9 mouse cellular contexts compared by ENCODE assay signal in genomic region chr1:90051347-90051746, GRCm38 (mm10). TPM values are rescaled to one million over a fixed set of nuclear protein-coding genes. Genes with fewer than 3 reads are reported as not detected.
DNase-seq lines count a peak whose midpoint lies in the region; ATAC-seq lines count a peak whose summit lies in the region.
"Had no signal": no experiment of that assay in that cellular context is flagged by ENCODE, and none has a peak within 500 bp of the region (broad histone marks: within the 10 kb centered on the region; RNA-seq: fewer than 3 reads in every experiment).

No protein-coding gene starts in this region.

- no peak overlapping the region for H3K4me3 ChIP-seq in midbrain, embryonic 11.5 days (ENCODE audit: low read depth, low read length)
- H3K4me3 ChIP-seq in midbrain, embryonic 15.5 days = no peak overlapping the region

- H3K36me3 ChIP-seq in midbrain, embryonic 11.5 days (ENCODE audit: control insufficient read depth, insufficient read depth, low read length) = no peaks in the 10 kb centered on the region
- H3K36me3 ChIP-seq in midbrain, embryonic 15.5 days (replicated peaks) = no peaks in the 10 kb centered on the region

- H3K27me3 ChIP-seq in midbrain, embryonic 11.5 days (ENCODE audit: control insufficient read depth, insufficient read depth, low read length) = no peaks in the 10 kb centered on the region; the same call in 1 of the 2 replicates
- H3K27me3 ChIP-seq in midbrain, embryonic 15.5 days (replicated peaks) = no peaks in the 10 kb centered on the region

- H3K4me1 ChIP-seq in midbrain, embryonic 11.5 days (ENCODE audit: control insufficient read depth, insufficient read depth, low read length) = no peaks in the 10 kb centered on the region
- H3K4me1 ChIP-seq in midbrain, embryonic 15.5 days = peaks cover 6% of the 10 kb centered on the region

- no peaks in the 10 kb centered on the region for H3K9me3 ChIP-seq in midbrain, embryonic 11.5 days (ENCODE audit: control insufficient read depth, low read length)
- H3K9me3 ChIP-seq in midbrain, embryonic 15.5 days = no peaks in the 10 kb centered on the region

- DNase-seq in midbrain, embryonic 11.5 days (ENCODE audit: low spot score, missing footprints) = peak; percentile 89
- DNase-seq in adipocyte (ENCODE audit: low spot score) = peak; percentile 79
- DNase-seq in cerebellum, postnatal 10 days = peak; percentile 71 to 80
- DNase-seq in heart, postnatal 4 days = peak; percentile 57
- DNase-seq in left cerebral cortex, postnatal 14 days (ENCODE audit: low spot score in 2 of 2) = peak; percentile 67 to 70
- peak; percentile 84 for DNase-seq in retina, embryonic 14.5 days (ENCODE audit: low spot score)

- intact Hi-C loops in left cerebral cortex, postnatal 14 days (cut with DNase I) = no loop called here

- 42% methylated on average over 5 of the region's 5 CpGs for WGBS in midbrain, embryonic 11.5 days
- WGBS in midbrain, embryonic 15.5 days = 35% methylated on average over 5 of the region's 5 CpGs

- no peak overlapping the region for H3K27ac ChIP-seq in midbrain, embryonic 11.5 days (ENCODE audit: low read depth, low read length)
- no peak overlapping the region for H3K27ac ChIP-seq in midbrain, embryonic 15.5 days
- H3K27ac ChIP-seq: macrophage had no signal

- no peak for ATAC-seq in midbrain, embryonic 11.5 days (ENCODE audit: low FRiP score)
- no peak for ATAC-seq in midbrain, embryonic 15.5 days (replicated peaks)
- ATAC-seq in monocyte, adult 5-6 weeks (replicated peaks; ENCODE audit: insufficient number of reproducible peaks, low FRiP score, low TSS enrichment, poor library complexity, severe bottlenecking) = no peak

- no peak overlapping the region for H3K4me2 ChIP-seq in midbrain, embryonic 11.5 days
- H3K4me2 ChIP-seq in midbrain, embryonic 15.5 days = no peak overlapping the region

- H3K9ac ChIP-seq in midbrain, embryonic 11.5 days (ENCODE audit: low read length) = no peak overlapping the region
- no peak overlapping the region for H3K9ac ChIP-seq in midbrain, embryonic 15.5 days

RNA-seq across cellular contexts. Expression of gene Asb18, which starts 36.9 kb away (rescaled TPM):
- polyA plus RNA-seq in midbrain, embryonic 11.5 days (2014; fragmentation: Nextera tagmentation; extraction: Ambion mirVana) = 0.07 TPM in 1 of 2 replicates, not detected in the other
- 0.45 and 0.54 TPM in 2 replicates for polyA plus RNA-seq in midbrain, embryonic 15.5 days (2015; fragmentation: Nextera tagmentation; extraction: Ambion mirVana)
- 1 to 10 TPM; 5.1 to 6.0 TPM for total RNA-seq in heart, postnatal 4 days (2021)
- total RNA-seq in left cerebral cortex, postnatal 14 days (2021) = 1 to 10 TPM; 1.5 to 2.1 TPM
- not detected in 3 replicates for total RNA-seq in monocyte, adult 5-6 weeks (2017)
- polyA plus RNA-seq: macrophage had no signal
